Mouse (Mus musculus) cortical plate, adult 2 months (tissue): ENCODE results near the gene AC134908.4.

Source experiments
- CTCF ChIP-seq: fragments of 200-500 bp; IDR thresholded peaks from 2 replicates; pipeline ENCODE4 v1.5.1; 2011; ENCODE audit warnings: mild to moderate bottlenecking, control low read depth, low read length; ENCODE audit not compliant: insufficient read depth; ENCODE audit errors: extremely low read depth
- POLR2A ChIP-seq: fragments of 200-500 bp; IDR thresholded peaks from 2 replicates; pipeline ENCODE4 v1.6.1; 2011; ENCODE audit warnings: mild to moderate bottlenecking, low read length, control low read depth; ENCODE audit not compliant: insufficient read depth; ENCODE audit errors: extremely low read depth

GRCm38 (mm10) chr17:25760148-25760547 is 35.3 kb downstream of the AC134908.4 start:
- TF ChIP-seq CTCF (no peak), POLR2A (no peak)
